ENCODE assay signal across 8 mouse cellular contexts in the genomic region with DNA sequence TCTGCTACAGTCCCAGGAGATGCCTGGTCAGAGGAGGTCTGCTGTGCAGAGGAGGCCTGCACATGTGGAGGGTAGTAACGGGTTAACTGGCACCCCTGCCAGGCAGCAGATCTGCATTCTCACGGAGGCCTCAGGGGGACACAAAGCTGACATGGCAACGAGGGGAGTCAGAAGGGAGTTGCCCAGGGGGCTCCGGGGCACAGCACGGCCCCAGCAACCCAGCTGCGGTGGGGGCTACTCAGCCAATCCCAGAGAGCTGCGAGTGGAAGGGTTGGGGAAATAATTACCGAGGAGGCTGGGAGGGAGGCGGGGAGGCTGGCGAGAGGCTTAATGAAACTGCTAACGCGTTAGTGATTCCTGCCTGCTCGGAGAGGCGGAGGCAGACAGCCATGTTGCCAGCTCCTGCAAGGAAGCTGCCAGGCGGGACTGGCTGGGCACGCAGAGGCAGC. TPM values are rescaled to one million over a fixed set of nuclear protein-coding genes. Genes with fewer than 3 reads are reported as not detected.
DNase-seq lines count a peak whose midpoint lies in the region; ATAC-seq lines count a peak whose summit lies in the region.

No protein-coding gene starts in this region.

- 19% methylated on average over 16 of the region's 16 CpGs for WGBS in lung, embryonic 16.5 days
- 3% methylated on average over 16 of the region's 16 CpGs for WGBS in hindbrain, embryonic 11.5 days
- 2% methylated on average over 16 of the region's 16 CpGs for WGBS in neural tube, embryonic 13.5 days

- no peak for DNase-seq in lung, postnatal 10 days
- DNase-seq in hindbrain, embryonic 11.5 days (ENCODE audit: low spot score), result peak; percentile 54
- DNase-seq in layer of hippocampus, adult 9-11 months, result peak; percentile 61
- DNase-seq in adrenal gland, adult 2 months, result no peak
- no peak for DNase-seq in spleen, postnatal 10 days (ENCODE audit: low spot score in 2 of 2)

- H3K27ac ChIP-seq in lung, embryonic 16.5 days (ENCODE audit: low read length), result no peak overlapping the region
- H3K27ac ChIP-seq in hindbrain, embryonic 11.5 days (ENCODE audit: low read depth, low read length), result no peak overlapping the region
- H3K27ac ChIP-seq in neural tube, embryonic 13.5 days (replicated peaks), result peak overlapping the region; percentile 86

- H3K4me1 ChIP-seq in lung, embryonic 16.5 days (replicated peaks; ENCODE audit: control insufficient read depth, insufficient read depth, low read length), result peaks cover 40% of the 10 kb centered on the region
- H3K4me1 ChIP-seq in hindbrain, embryonic 11.5 days (replicated peaks; ENCODE audit: control insufficient read depth, insufficient read depth, low read length), result peaks cover 25% of the 10 kb centered on the region
- peaks cover 99% of the 10 kb centered on the region for H3K4me1 ChIP-seq in neural tube, embryonic 13.5 days (replicated peaks)

- no peak for ATAC-seq in lung, embryonic 16.5 days (ENCODE audit: low read depth)
- peak; percentile 33; the same call in 1 of the 2 replicates for ATAC-seq in hindbrain, embryonic 11.5 days (ENCODE audit: low FRiP score)
- peak; percentile 48 for ATAC-seq in neural tube, embryonic 13.5 days (ENCODE audit: low read depth)
- no peak for ATAC-seq in erythroblast, adult 5-6 weeks (replicated peaks; ENCODE audit: low FRiP score, poor library complexity, severe bottlenecking)

- H3K9ac ChIP-seq in lung, embryonic 16.5 days (ENCODE audit: low read length), result no peak overlapping the region
- H3K9ac ChIP-seq in hindbrain, embryonic 11.5 days (ENCODE audit: low read depth, low read length), result no peak overlapping the region; the same call in 1 of the 2 replicates
- H3K9ac ChIP-seq in neural tube, embryonic 13.5 days, result peak overlapping the region; percentile 59

- H3K27me3 ChIP-seq in lung, embryonic 16.5 days (ENCODE audit: control insufficient read depth, insufficient read depth, low read depth, low read length), result peaks cover 18% of the 10 kb centered on the region
- H3K27me3 ChIP-seq in hindbrain, embryonic 11.5 days (ENCODE audit: control insufficient read depth, insufficient read depth, low read length), result peaks cover 78% of the 10 kb centered on the region
- H3K27me3 ChIP-seq in neural tube, embryonic 13.5 days, result peaks cover 73% of the 10 kb centered on the region

- no peaks in the 10 kb centered on the region for H3K36me3 ChIP-seq in lung, embryonic 16.5 days (ENCODE audit: control insufficient read depth, insufficient read depth, low read length)
- no peaks in the 10 kb centered on the region for H3K36me3 ChIP-seq in hindbrain, embryonic 11.5 days (ENCODE audit: control insufficient read depth, insufficient read depth, low read length)
- no peaks in the 10 kb centered on the region for H3K36me3 ChIP-seq in neural tube, embryonic 13.5 days

- H3K4me3 ChIP-seq in lung, embryonic 16.5 days (ENCODE audit: low read length), result 0 out of 2 replicates have a peak overlapping the region, but pooled peaks have one; percentile 2
- no peak overlapping the region for H3K4me3 ChIP-seq in hindbrain, embryonic 11.5 days (ENCODE audit: low read depth, low read length)
- peak overlapping the region; percentile 21 for H3K4me3 ChIP-seq in neural tube, embryonic 13.5 days

- peak overlapping the region; percentile 15; the same call in 1 of the 2 replicates for H3K4me2 ChIP-seq in lung, embryonic 16.5 days (ENCODE audit: low read depth, low read length)
- H3K4me2 ChIP-seq in hindbrain, embryonic 11.5 days (replicated peaks; ENCODE audit: low read depth, low read length), result peak overlapping the region; percentile 17
- peak overlapping the region; percentile 46 for H3K4me2 ChIP-seq in neural tube, embryonic 13.5 days

- H3K9me3 ChIP-seq in lung, embryonic 16.5 days (ENCODE audit: control insufficient read depth, low read length), result no peaks in the 10 kb centered on the region
- no peaks in the 10 kb centered on the region for H3K9me3 ChIP-seq in hindbrain, embryonic 11.5 days (ENCODE audit: control insufficient read depth, low read length)
- H3K9me3 ChIP-seq in neural tube, embryonic 13.5 days, result no peaks in the 10 kb centered on the region

RNA-seq across cellular contexts. Expression of a gene that starts 29.4 kb away (rescaled TPM):
- 7.2 and 7.3 TPM in 2 replicates for polyA plus RNA-seq in lung, embryonic 16.5 days (2015; fragmentation: Nextera tagmentation; extraction: Ambion mirVana)
- 12.6 and 14.8 TPM in 2 replicates for polyA plus RNA-seq in hindbrain, embryonic 11.5 days (2014; fragmentation: Nextera tagmentation; extraction: Ambion mirVana)
- polyA plus RNA-seq in neural tube, embryonic 13.5 days (2015; fragmentation: Nextera tagmentation; extraction: Ambion mirVana), result 11.8 and 12.7 TPM in 2 replicates
- total RNA-seq in adrenal gland, adult 2 months (2021), result 100 to 1,000 TPM in 1 of 2 experiments, 10 to 100 TPM in 1; 80.6 to 103 TPM
- 13.9 and 27.7 TPM in 2 replicates for polyA plus RNA-seq in adrenal gland, adult 2 months (2012; rRNA removed)
- 20.5 and 22.1 TPM in 2 replicates for total RNA-seq in erythroblast, adult 5-6 weeks (2015; ENCODE audit: low replicate concordance)
- total RNA-seq in erythroblast, adult 5-6 weeks (2017; ENCODE audit: low replicate concordance), result 37.1 and 43.8 TPM in 2 replicates

Comparison
In these comparisons a context has a peak if more than half of its experiments do, and no peak if none do; other contexts are left out.
1. ATAC-seq: peak in hindbrain, embryonic 11.5 days (single experiment) and neural tube, embryonic 13.5 days (single experiment); none in lung, embryonic 16.5 days (single experiment) and erythroblast, adult 5-6 weeks (single experiment).
2. DNase-seq: peak in hindbrain, embryonic 11.5 days (single experiment) and layer of hippocampus, adult 9-11 months (single experiment); none in lung, postnatal 10 days (single experiment), adrenal gland, adult 2 months (single experiment) and spleen, postnatal 10 days (0 of 2).
3. Peak in every context shown above with its lines, with median percentiles within 50 percentile points of each other: H3K4me2 ChIP-seq.